In genomic region chr13:110024381-110025161, GRCm38 (mm10) we compare ENCODE assay signal across 19 mouse cellular contexts.
DNase-seq lines count a peak whose midpoint lies in the region; ATAC-seq lines count a peak whose summit lies in the region.
"Had no signal": no experiment of that assay in that cellular context is flagged by ENCODE, and none has a peak within 500 bp of the region (broad histone marks: within the 10 kb centered on the region; RNA-seq: fewer than 3 reads in every experiment).

No protein-coding gene starts in this region.

- H3K27me3 ChIP-seq in embryonic facial prominence, embryonic 12.5 days: 0 out of 2 replicates have a peak, but pooled peaks cover 5% of the 10 kb centered on the region
- peaks cover 21% of the 10 kb centered on the region for H3K27me3 ChIP-seq in embryonic facial prominence, embryonic 10.5 days (replicated peaks; ENCODE audit: low read depth, poor library complexity, severe bottlenecking)
- peaks cover 9% of the 10 kb centered on the region for H3K27me3 ChIP-seq in limb, embryonic 10.5 days (ENCODE audit: low read depth, poor library complexity, severe bottlenecking)
- H3K27me3 ChIP-seq: hindbrain, embryonic 15.5 days; neural tube, embryonic 12.5 days had no signal

- 71% methylated on average over 10 of the region's 10 CpGs for WGBS in embryonic facial prominence, embryonic 12.5 days
- WGBS in embryonic facial prominence, embryonic 10.5 days: 84% methylated on average over 10 of the region's 10 CpGs
- 88% methylated on average over 10 of the region's 10 CpGs for WGBS in limb, embryonic 10.5 days

- peak overlapping the region; percentile 61 for H3K27ac ChIP-seq in embryonic facial prominence, embryonic 12.5 days
- no peak overlapping the region for H3K27ac ChIP-seq in embryonic facial prominence, embryonic 10.5 days (replicated peaks)
- H3K27ac ChIP-seq in limb, embryonic 10.5 days: peak overlapping the region; percentile 50; the same call in 1 of the 2 replicates
- H3K27ac ChIP-seq: forebrain, embryonic 13.5 days; hindbrain, embryonic 15.5 days; intestine, embryonic 15.5 days; left cerebral cortex, adult 2 months; neural tube, embryonic 12.5 days had no signal

- peaks cover 10% of the 10 kb centered on the region for H3K4me1 ChIP-seq in embryonic facial prominence, embryonic 12.5 days
- H3K4me1 ChIP-seq in embryonic facial prominence, embryonic 10.5 days: peaks cover 3% of the 10 kb centered on the region
- peaks cover 17% of the 10 kb centered on the region for H3K4me1 ChIP-seq in limb, embryonic 10.5 days

- 0 out of 2 replicates have a peak, but pooled peaks have one; percentile 41 for ATAC-seq in embryonic facial prominence, embryonic 12.5 days (ENCODE audit: insufficient number of reproducible peaks, insufficient read depth, low FRiP score, low TSS enrichment)
- ATAC-seq: forebrain, embryonic 13.5 days; intestine, embryonic 15.5 days; liver, postnatal 0 days had no signal

- no peak overlapping the region for H3K9ac ChIP-seq in embryonic facial prominence, embryonic 12.5 days
- H3K9ac ChIP-seq: forebrain, embryonic 13.5 days; hindbrain, embryonic 15.5 days; intestine, embryonic 15.5 days; liver, postnatal 0 days; neural tube, embryonic 12.5 days had no signal

- no peak overlapping the region for H3K4me3 ChIP-seq in embryonic facial prominence, embryonic 12.5 days
- H3K4me3 ChIP-seq in embryonic facial prominence, embryonic 10.5 days: no peak overlapping the region
- no peak overlapping the region for H3K4me3 ChIP-seq in limb, embryonic 10.5 days
- H3K4me3 ChIP-seq: forebrain, embryonic 13.5 days; hindbrain, embryonic 15.5 days; intestine, embryonic 15.5 days; left cerebral cortex, adult 2 months; neural tube, embryonic 12.5 days had no signal

- DNase-seq in embryonic facial prominence, embryonic 10.5 days (ENCODE audit: low spot score): no peak
- DNase-seq in lung, postnatal 36 days: peak; percentile 15
- DNase-seq in lung, postnatal 10 days: no peak
- DNase-seq in limb, embryonic 10.5 days (ENCODE audit: low spot score): no peak
- DNase-seq in thymus, postnatal 25 days: no peak
- DNase-seq in MN1 (ENCODE audit: low spot score): no peak
- DNase-seq in adrenal gland, postnatal 25 days: no peak
- DNase-seq: cerebellum, adult 9-11 months; kidney, adult 9 months; layer of hippocampus, adult 9-11 months; left cerebral cortex, postnatal 4 days; liver, postnatal 0 days had no signal

- H3K36me3 ChIP-seq in embryonic facial prominence, embryonic 12.5 days: no peaks in the 10 kb centered on the region
- H3K36me3 ChIP-seq in embryonic facial prominence, embryonic 10.5 days (replicated peaks): no peaks in the 10 kb centered on the region
- no peaks in the 10 kb centered on the region for H3K36me3 ChIP-seq in limb, embryonic 10.5 days
- H3K36me3 ChIP-seq: G1E; hindbrain, embryonic 15.5 days; intestine, embryonic 15.5 days; neural tube, embryonic 12.5 days had no signal

- H3K4me2 ChIP-seq in embryonic facial prominence, embryonic 12.5 days (replicated peaks): no peak overlapping the region
- H3K4me2 ChIP-seq: forebrain, embryonic 13.5 days; hindbrain, embryonic 15.5 days; intestine, embryonic 15.5 days; neural tube, embryonic 12.5 days had no signal

- H3K9me3 ChIP-seq in embryonic facial prominence, embryonic 12.5 days: no peaks in the 10 kb centered on the region
- H3K9me3 ChIP-seq in embryonic facial prominence, embryonic 10.5 days: no peaks in the 10 kb centered on the region
- H3K9me3 ChIP-seq in limb, embryonic 10.5 days (replicated peaks): no peaks in the 10 kb centered on the region
- H3K9me3 ChIP-seq: forebrain, embryonic 13.5 days; hindbrain, embryonic 15.5 days; intestine, embryonic 15.5 days; neural tube, embryonic 12.5 days had no signal
